Mouse (Mus musculus): ENCODE measurements around the gene Gm7714.
"Not testable (repeated sequence)": the region's sequence is repeated elsewhere in the genome, so short reads cannot be mapped to it uniquely, and the experiment has no call there.

Gene Gm7714

GRCm38 (mm10) chr5:88268619-88269018 lies at the start of gene Gm7714:
TSS of gene Gm7714 (plus strand) at chr5:88268919.
- no peak for DNase-seq (ENCODE audit: low read depth, low spot score)

DNA sequence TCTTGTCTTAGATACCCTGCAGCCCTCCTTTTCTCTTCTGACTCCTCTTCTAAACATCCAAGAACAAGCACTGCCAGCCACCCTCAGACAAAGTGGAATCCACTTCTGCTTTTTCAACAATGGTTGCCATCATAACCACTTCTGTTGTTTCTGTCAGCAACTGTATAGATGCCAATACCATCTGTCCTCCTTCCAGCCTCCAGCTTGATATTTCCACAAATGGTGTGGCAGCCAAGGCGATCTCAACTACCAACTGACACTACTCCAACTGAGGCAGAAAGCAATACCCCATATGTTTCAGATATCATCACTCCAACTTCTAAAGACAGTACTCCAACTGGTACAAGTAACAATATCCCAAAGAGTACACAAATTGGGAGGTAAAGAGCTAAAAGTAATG lies 12.2 kb upstream of the Gm7714 start:
- no peak for DNase-seq (ENCODE audit: low read depth, low spot score)

- DNase-seq (ENCODE audit: low read depth, low spot score), result not testable (repeated sequence)
These were observed 42.6 kb downstream of the Gm7714 start for GRCm38 (mm10) chr5:88311307-88311706.

DNA sequence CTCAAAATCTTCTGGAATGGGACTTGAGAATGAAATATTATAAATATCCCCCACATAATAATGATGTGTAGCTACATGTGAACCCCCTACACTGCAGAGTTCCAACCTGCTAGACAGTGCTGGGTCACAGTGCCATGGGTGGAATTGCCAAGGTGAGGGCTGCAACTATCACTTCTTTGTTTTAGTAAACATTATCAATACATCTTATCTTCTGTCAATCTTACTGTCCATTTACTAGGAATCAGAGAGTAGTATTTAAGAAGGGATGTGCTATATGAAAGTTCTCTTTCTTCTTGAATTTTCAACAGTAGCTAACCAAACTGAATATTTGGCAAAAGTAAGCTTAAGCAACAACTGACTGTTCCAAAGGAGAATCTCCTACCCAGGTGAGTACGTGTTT lies 48.3 kb downstream of the Gm7714 start, which contains the start of gene Prol1:
TSS of gene Prol1 (plus strand) at position 301 of the 400 bp plus-strand sequence.
- DNase-seq (ENCODE audit: low read depth, low spot score), result no peak
